Comparison of ENCODE assay signal across 8 mouse cellular contexts in the genomic region with DNA sequence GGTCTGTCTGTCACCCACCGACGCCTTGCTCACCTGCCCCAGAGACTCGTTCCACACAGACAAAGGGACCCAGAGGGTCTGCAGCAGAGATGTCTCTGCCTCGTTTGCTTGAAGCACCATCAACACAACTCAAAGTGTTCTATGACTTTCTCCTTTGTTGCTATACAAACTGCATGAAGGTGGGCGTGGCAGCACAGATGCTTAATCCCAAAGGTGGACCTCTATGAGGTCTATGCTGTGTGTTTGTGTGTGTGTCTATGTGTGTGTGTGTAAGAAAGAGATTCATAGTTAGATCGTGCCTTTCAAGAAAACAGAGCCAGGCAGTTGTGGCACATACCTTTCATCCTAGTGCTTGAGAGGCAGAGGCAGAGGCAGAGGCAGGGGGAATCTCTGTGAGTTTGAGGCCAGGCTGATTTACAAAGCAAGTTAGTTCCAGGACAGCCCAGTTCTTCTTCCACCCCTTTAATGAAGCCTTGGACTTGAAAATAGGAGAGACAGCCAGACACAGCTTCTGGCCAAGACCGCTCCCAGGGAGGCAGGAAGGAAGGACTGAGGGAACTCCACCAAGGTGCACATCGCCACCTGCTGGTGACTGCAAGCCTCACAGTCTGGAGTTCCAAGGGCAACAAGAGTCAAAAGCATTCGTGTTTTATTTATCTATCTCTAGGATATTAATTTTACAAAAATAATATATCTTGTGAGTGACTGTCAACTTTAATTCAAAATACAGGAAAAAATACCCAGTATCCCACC. TPM values are rescaled to one million over a fixed set of nuclear protein-coding genes. Genes with fewer than 3 reads are reported as not detected.
DNase-seq lines count a peak whose midpoint lies in the region; ATAC-seq lines count a peak whose summit lies in the region.

No protein-coding gene starts in this region.

- ATAC-seq in kidney, embryonic 14.5 days (ENCODE audit: low FRiP score, low TSS enrichment): peak; percentile 76; the same call in 1 of the 2 replicates
- peak; percentile 89 for ATAC-seq in neutrophil, adult 5-6 weeks (ENCODE audit: extremely low read depth, insufficient number of reproducible peaks, low FRiP score, poor library complexity, severe bottlenecking)

- DNase-seq in 416B (ENCODE audit: low read depth) (peak; percentile 88), liver (peak; percentile 89)
- peak; percentile 92 to 95 for DNase-seq in adrenal gland, adult 18-20 months (ENCODE audit: low spot score in 2 of 2)
- peak; percentile 93 for DNase-seq in embryo, embryonic 10.5 days (ENCODE audit: low spot score)
- DNase-seq in heart, adult 18-20 months: peak; percentile 94 to 97
- DNase-seq in testis, postnatal 14 days (ENCODE audit: low spot score): peak; percentile 80

- H3K9ac ChIP-seq in kidney, embryonic 14.5 days (ENCODE audit: low read depth, low read length): no peak overlapping the region

- H3K27ac ChIP-seq in kidney, embryonic 14.5 days (ENCODE audit: low read depth, low read length): no peak overlapping the region

- H3K4me2 ChIP-seq in kidney, embryonic 14.5 days (replicated peaks; ENCODE audit: low read depth, low read length): no peak overlapping the region

- H3K4me3 ChIP-seq in kidney, embryonic 14.5 days (ENCODE audit: low read length): no peak overlapping the region

- no peaks in the 10 kb centered on the region for H3K9me3 ChIP-seq in kidney, embryonic 14.5 days (ENCODE audit: control insufficient read depth, low read length)

- H3K4me1 ChIP-seq in kidney, embryonic 14.5 days (ENCODE audit: control insufficient read depth, insufficient read depth, low read length): no peaks in the 10 kb centered on the region

- no peaks in the 10 kb centered on the region for H3K36me3 ChIP-seq in kidney, embryonic 14.5 days (ENCODE audit: control insufficient read depth, insufficient read depth, low read length)

- H3K27me3 ChIP-seq in kidney, embryonic 14.5 days (ENCODE audit: control insufficient read depth, insufficient read depth, low read length): no peaks in the 10 kb centered on the region

- WGBS in kidney, embryonic 14.5 days: 31% methylated on average over 9 of the region's 9 CpGs

RNA-seq across cellular contexts. Expression of a gene that starts 8.1 kb away (rescaled TPM):
- total RNA-seq in adrenal gland, adult 18-20 months (2021): 1,000 to 10,000 TPM; 1,017 to 2,323 TPM
- 100 to 1,000 TPM; 347 to 417 TPM for total RNA-seq in heart, adult 18-20 months (2021)
- polyA plus RNA-seq in kidney, embryonic 14.5 days (2014; fragmentation: Nextera tagmentation; extraction: Ambion mirVana): 78.8 and 101 TPM in 2 replicates
- total RNA-seq in neutrophil, adult 5-6 weeks (2017): 253 and 275 TPM in 2 replicates

RNA-seq across cellular contexts. Expression of a gene that starts 17.0 kb away (rescaled TPM):
- total RNA-seq in adrenal gland, adult 18-20 months (2021): 10 to 100 TPM; 25.2 to 30.3 TPM
- 10 to 100 TPM; 89.0 to 93.2 TPM for total RNA-seq in heart, adult 18-20 months (2021)
- polyA plus RNA-seq in kidney, embryonic 14.5 days (2014; fragmentation: Nextera tagmentation; extraction: Ambion mirVana): 2.2 and 2.4 TPM in 2 replicates
- 7.3 and 8.2 TPM in 2 replicates for total RNA-seq in neutrophil, adult 5-6 weeks (2017)

RNA-seq across cellular contexts. Expression of a gene that starts 56.0 kb away (rescaled TPM):
- total RNA-seq in adrenal gland, adult 18-20 months (2021): 10 to 100 TPM; 73.0 to 75.0 TPM
- total RNA-seq in heart, adult 18-20 months (2021): 10 to 100 TPM; 81.6 to 84.8 TPM
- polyA plus RNA-seq in kidney, embryonic 14.5 days (2014; fragmentation: Nextera tagmentation; extraction: Ambion mirVana): 42.2 and 59.7 TPM in 2 replicates
- 149 and 179 TPM in 2 replicates for total RNA-seq in neutrophil, adult 5-6 weeks (2017)

RNA-seq across cellular contexts. Expression of a gene that starts 56.4 kb away (rescaled TPM):
- total RNA-seq in adrenal gland, adult 18-20 months (2021): 1 to 10 TPM; 5.2 to 5.7 TPM
- 1 to 10 TPM; 1.3 to 2.0 TPM for total RNA-seq in heart, adult 18-20 months (2021)
- polyA plus RNA-seq in kidney, embryonic 14.5 days (2014; fragmentation: Nextera tagmentation; extraction: Ambion mirVana): 1.6 and 2.4 TPM in 2 replicates
- total RNA-seq in neutrophil, adult 5-6 weeks (2017): 13.8 and 14.0 TPM in 2 replicates

RNA-seq across cellular contexts. Expression of a gene that starts 56.4 kb away (rescaled TPM):
- under 1 TPM in 1 of 2 experiments, not detected in 1; 0.64 TPM for total RNA-seq in adrenal gland, adult 18-20 months (2021)
- not detected for total RNA-seq in heart, adult 18-20 months (2021)
- not detected in 2 replicates for polyA plus RNA-seq in kidney, embryonic 14.5 days (2014; fragmentation: Nextera tagmentation; extraction: Ambion mirVana)
- total RNA-seq in neutrophil, adult 5-6 weeks (2017): not detected in 2 replicates
